Comparison of ENCODE assay signal across 8 mouse cellular contexts in the genomic region with DNA sequence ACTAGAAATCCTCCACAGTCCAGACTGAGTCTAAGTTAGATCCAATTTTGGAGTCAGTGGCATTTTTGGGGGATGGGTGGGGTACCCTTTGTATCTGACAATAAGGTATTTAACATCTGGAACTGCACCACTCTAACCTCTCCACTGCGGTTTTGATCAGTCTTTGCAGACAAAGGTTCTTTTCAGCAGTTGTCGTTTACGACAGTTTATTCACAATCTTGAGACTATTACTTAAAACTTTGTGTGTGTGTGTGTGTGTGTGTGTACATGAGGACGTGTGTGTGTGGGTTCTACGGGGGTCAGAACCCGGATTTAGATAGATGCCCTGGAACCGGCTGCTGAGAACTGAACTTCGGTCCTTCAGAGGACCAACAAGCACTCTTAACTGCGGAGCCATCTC. TPM values are rescaled to one million over a fixed set of nuclear protein-coding genes. Genes with fewer than 3 reads are reported as not detected.
DNase-seq lines count a peak whose midpoint lies in the region; ATAC-seq and TF ChIP-seq lines count a peak whose summit lies in the region.

No protein-coding gene starts in this region.

- H3K36me3 ChIP-seq in forebrain, embryonic 14.5 days (ENCODE audit: control insufficient read depth, insufficient read depth, low read length), result no peaks in the 10 kb centered on the region
- no peaks in the 10 kb centered on the region for H3K36me3 ChIP-seq in kidney, embryonic 16.5 days (ENCODE audit: insufficient read depth, low read length)

- WGBS in lung, adult 2 months, result 7% methylated on average over 9 of the region's 9 CpGs
- 16% methylated on average over 9 of the region's 9 CpGs for WGBS in forebrain, embryonic 14.5 days
- WGBS in kidney, embryonic 16.5 days, result 22% methylated on average over 9 of the region's 9 CpGs

- H3K4me1 ChIP-seq in lung, adult 2 months (ENCODE audit: control insufficient read depth, insufficient read depth, low read length), result peaks cover 4% of the 10 kb centered on the region
- H3K4me1 ChIP-seq in forebrain, embryonic 14.5 days (ENCODE audit: control insufficient read depth, insufficient read depth, low read length), result peaks cover 6% of the 10 kb centered on the region
- H3K4me1 ChIP-seq in kidney, embryonic 16.5 days (ENCODE audit: insufficient read depth, low read length), result peaks cover 13% of the 10 kb centered on the region; the same call in 1 of the 2 replicates

- H3K4me3 ChIP-seq in lung, adult 2 months (replicated peaks; ENCODE audit: extremely low read depth, low read depth, low read length), result peak overlapping the region; percentile 98
- H3K4me3 ChIP-seq in forebrain, embryonic 14.5 days (ENCODE audit: low read depth, low read length), result peak overlapping the region; percentile 95
- H3K4me3 ChIP-seq in kidney, embryonic 16.5 days (ENCODE audit: low read length), result peak overlapping the region; percentile 99

- H3K4me2 ChIP-seq in forebrain, embryonic 14.5 days (ENCODE audit: low read length), result peak overlapping the region; percentile 69
- H3K4me2 ChIP-seq in kidney, embryonic 16.5 days (replicated peaks; ENCODE audit: low read depth, low read length), result peak overlapping the region; percentile 64

- TF ChIP-seq CTCF in lung, adult 2 months (IDR thresholded peaks at IDR 0.05; ENCODE audit: insufficient read depth, low read length), result no peak

- TF ChIP-seq POLR2A in lung, adult 2 months (IDR thresholded peaks at IDR 0.05; ENCODE audit: borderline replicate concordance, extremely low read depth, low read depth, low read length), result no peak

- DNase-seq in lung, adult 2 months, result no peak
- DNase-seq in lung, postnatal 14 days, result no peak
- peak; percentile 34 for DNase-seq in T-cell, adult 2 months (ENCODE audit: low spot score)
- DNase-seq in forebrain, embryonic 14.5 days (ENCODE audit: low spot score), result peak; percentile 43
- DNase-seq in c-Kit-positive CD71-positive TER-119-positive erythroid progenitor cells, embryonic 14.5 days (ENCODE audit: low spot score), result no peak
- no peak for DNase-seq in retina, embryonic 14.5 days (ENCODE audit: low spot score)

- peak; percentile 2; the same call in 1 of the 2 replicates for ATAC-seq in forebrain, embryonic 14.5 days
- no peak for ATAC-seq in kidney, embryonic 16.5 days (ENCODE audit: low FRiP score, low TSS enrichment)
- peak; percentile 56 for ATAC-seq in megakaryocyte-erythroid progenitor cell, adult 5-6 weeks (replicated peaks; ENCODE audit: low FRiP score, low TSS enrichment, poor library complexity, severe bottlenecking)

- H3K27me3 ChIP-seq in forebrain, embryonic 14.5 days (replicated peaks; ENCODE audit: control insufficient read depth, insufficient read depth, low read length), result no peaks in the 10 kb centered on the region
- no peaks in the 10 kb centered on the region for H3K27me3 ChIP-seq in kidney, embryonic 16.5 days (ENCODE audit: insufficient read depth, low read length)

- H3K27ac ChIP-seq in forebrain, embryonic 14.5 days (ENCODE audit: low read depth, low read length), result peak overlapping the region; percentile 90
- peak overlapping the region; percentile 75 for H3K27ac ChIP-seq in kidney, embryonic 16.5 days (ENCODE audit: low read length)

- H3K9me3 ChIP-seq in forebrain, embryonic 14.5 days (replicated peaks; ENCODE audit: control insufficient read depth, low read length), result no peaks in the 10 kb centered on the region
- H3K9me3 ChIP-seq in kidney, embryonic 16.5 days (ENCODE audit: low read length), result no peaks in the 10 kb centered on the region

- H3K9ac ChIP-seq in forebrain, embryonic 14.5 days (ENCODE audit: low read length), result peak overlapping the region; percentile 82
- H3K9ac ChIP-seq in kidney, embryonic 16.5 days (replicated peaks; ENCODE audit: low read length), result peak overlapping the region; percentile 99

RNA-seq across cellular contexts. Expression of a gene that starts 0.9 kb away (rescaled TPM):
- polyA plus RNA-seq in lung, adult 2 months (2012; rRNA removed), result 3.1 and 4.8 TPM in 2 replicates
- 24.2 and 33.4 TPM in 2 replicates for polyA plus RNA-seq in forebrain, embryonic 14.5 days (2014; fragmentation: Nextera tagmentation; extraction: Ambion mirVana)
- polyA plus RNA-seq in kidney, embryonic 16.5 days (2015; fragmentation: Nextera tagmentation; extraction: Ambion mirVana), result 20.0 and 20.7 TPM in 2 replicates
- total RNA-seq in megakaryocyte-erythroid progenitor cell, adult 5-6 weeks (2014; fragmentation: Nextera tagmentation), result 146 and 174 TPM in 2 replicates
- 291 and 342 TPM in 2 replicates for total RNA-seq in megakaryocyte-erythroid progenitor cell, adult 5-6 weeks (2017)

RNA-seq across cellular contexts. Expression of a gene that starts 51.9 kb away (rescaled TPM):
- polyA plus RNA-seq in lung, adult 2 months (2012; rRNA removed), result 0.38 and 0.66 TPM in 2 replicates
- polyA plus RNA-seq in forebrain, embryonic 14.5 days (2014; fragmentation: Nextera tagmentation; extraction: Ambion mirVana), result 6.0 and 7.7 TPM in 2 replicates
- polyA plus RNA-seq in kidney, embryonic 16.5 days (2015; fragmentation: Nextera tagmentation; extraction: Ambion mirVana), result 8.6 and 12.0 TPM in 2 replicates
- total RNA-seq in megakaryocyte-erythroid progenitor cell, adult 5-6 weeks (2014; fragmentation: Nextera tagmentation), result 3.8 and 4.3 TPM in 2 replicates
- 0.80 and 1.9 TPM in 2 replicates for total RNA-seq in megakaryocyte-erythroid progenitor cell, adult 5-6 weeks (2017)

Comparison
In these comparisons a context has a peak if more than half of its experiments do, and no peak if none do; other contexts are left out.
1. DNase-seq: peak in T-cell, adult 2 months (single experiment) and forebrain, embryonic 14.5 days (single experiment); none in lung, adult 2 months (single experiment), lung, postnatal 14 days (single experiment), c-Kit-positive CD71-positive TER-119-positive erythroid progenitor cells, embryonic 14.5 days (single experiment) and retina, embryonic 14.5 days (single experiment).
2. Peak in every context shown above with its lines, with median percentiles within 50 percentile points of each other: H3K4me3 ChIP-seq.